Comparison of ENCODE assay signal across 8 mouse cellular contexts in the genomic region with DNA sequence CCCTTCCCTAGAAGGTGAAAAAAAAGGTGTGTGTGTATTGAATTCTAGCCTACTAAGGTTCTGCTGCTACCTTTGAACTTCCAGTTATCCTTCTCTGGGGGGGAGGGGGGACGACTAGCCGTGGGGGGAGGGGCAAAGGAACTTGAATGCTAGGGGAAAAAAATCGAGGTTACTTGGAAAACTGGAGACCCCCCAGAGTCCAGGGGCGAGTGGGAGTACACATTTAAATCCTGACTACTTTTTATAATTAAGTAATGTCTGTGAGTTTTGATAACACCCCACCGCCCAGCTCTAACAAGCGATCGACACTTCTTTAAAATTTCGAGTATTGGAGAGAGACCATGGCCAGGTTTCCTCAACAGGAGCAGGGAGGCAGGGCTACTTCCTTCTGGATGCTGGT. TPM values are rescaled to one million over a fixed set of nuclear protein-coding genes. Genes with fewer than 3 reads are reported as not detected.
DNase-seq lines count a peak whose midpoint lies in the region; ATAC-seq lines count a peak whose summit lies in the region.

No protein-coding gene starts in this region.

- H3K36me3 ChIP-seq in kidney, embryonic 15.5 days, result peaks cover 32% of the 10 kb centered on the region
- H3K36me3 ChIP-seq in embryonic facial prominence, embryonic 14.5 days (ENCODE audit: control insufficient read depth, insufficient read depth, low read length), result peaks cover 35% of the 10 kb centered on the region
- peaks cover 6% of the 10 kb centered on the region; the same call in 1 of the 2 replicates for H3K36me3 ChIP-seq in intestine, embryonic 16.5 days (ENCODE audit: control insufficient read depth, insufficient read depth, low read length)
- peaks cover 15% of the 10 kb centered on the region for H3K36me3 ChIP-seq in neural tube, embryonic 12.5 days

- peak overlapping the region; percentile 96 for H3K9ac ChIP-seq in kidney, embryonic 15.5 days
- H3K9ac ChIP-seq in embryonic facial prominence, embryonic 14.5 days (ENCODE audit: low read depth, low read length), result peak overlapping the region; percentile 84
- H3K9ac ChIP-seq in intestine, embryonic 16.5 days (ENCODE audit: low read depth, low read length), result peak overlapping the region; percentile 86
- peak overlapping the region; percentile 90 for H3K9ac ChIP-seq in neural tube, embryonic 12.5 days

- WGBS in kidney, embryonic 15.5 days, result 5% methylated on average over 8 of the region's 8 CpGs
- WGBS in embryonic facial prominence, embryonic 14.5 days, result 3% methylated on average over 8 of the region's 8 CpGs
- WGBS in intestine, embryonic 16.5 days, result 7% methylated on average over 8 of the region's 8 CpGs
- 2% methylated on average over 8 of the region's 8 CpGs for WGBS in neural tube, embryonic 12.5 days

- peak overlapping the region; percentile 80 for H3K4me3 ChIP-seq in kidney, embryonic 15.5 days (replicated peaks)
- H3K4me3 ChIP-seq in embryonic facial prominence, embryonic 14.5 days (ENCODE audit: low read depth, low read length), result peak overlapping the region; percentile 72
- peak overlapping the region; percentile 73 for H3K4me3 ChIP-seq in intestine, embryonic 16.5 days (ENCODE audit: low read length)
- peak overlapping the region; percentile 72 for H3K4me3 ChIP-seq in neural tube, embryonic 12.5 days

- no peak for ATAC-seq in kidney, embryonic 15.5 days (replicated peaks; ENCODE audit: low FRiP score)
- ATAC-seq in embryonic facial prominence, embryonic 14.5 days (ENCODE audit: low read depth), result no peak
- ATAC-seq in intestine, embryonic 16.5 days, result no peak
- no peak for ATAC-seq in neural tube, embryonic 12.5 days (ENCODE audit: low FRiP score, low read depth)

- no peak for DNase-seq in kidney, postnatal 25 days
- no peak for DNase-seq in embryonic facial prominence, embryonic 14.5 days (ENCODE audit: low spot score)
- no peak for DNase-seq in frontal cortex, postnatal 36 days (ENCODE audit: low spot score in 2 of 2)
- no peak for DNase-seq in thymus, postnatal 14 days
- DNase-seq in adrenal gland, adult 18-20 months (ENCODE audit: low spot score in 2 of 2), result no peak

- peak overlapping the region; percentile 95 for H3K27ac ChIP-seq in kidney, embryonic 15.5 days
- H3K27ac ChIP-seq in embryonic facial prominence, embryonic 14.5 days (replicated peaks; ENCODE audit: low read depth, low read length), result peak overlapping the region; percentile 75
- H3K27ac ChIP-seq in intestine, embryonic 16.5 days (ENCODE audit: low read length), result 0 out of 2 replicates have a peak overlapping the region, but pooled peaks have one; percentile 11
- no peak overlapping the region for H3K27ac ChIP-seq in neural tube, embryonic 12.5 days

- no peaks in the 10 kb centered on the region for H3K9me3 ChIP-seq in kidney, embryonic 15.5 days (replicated peaks)
- no peaks in the 10 kb centered on the region for H3K9me3 ChIP-seq in embryonic facial prominence, embryonic 14.5 days (ENCODE audit: control insufficient read depth, low read length)
- no peaks in the 10 kb centered on the region for H3K9me3 ChIP-seq in intestine, embryonic 16.5 days (ENCODE audit: control insufficient read depth, low read length)
- no peaks in the 10 kb centered on the region for H3K9me3 ChIP-seq in neural tube, embryonic 12.5 days

- peak overlapping the region; percentile 84 for H3K4me2 ChIP-seq in kidney, embryonic 15.5 days
- H3K4me2 ChIP-seq in embryonic facial prominence, embryonic 14.5 days (ENCODE audit: low read depth, low read length), result peak overlapping the region; percentile 89
- peak overlapping the region; percentile 88 for H3K4me2 ChIP-seq in intestine, embryonic 16.5 days (ENCODE audit: low read depth, low read length)
- peak overlapping the region; percentile 75 for H3K4me2 ChIP-seq in neural tube, embryonic 12.5 days (replicated peaks)

- no peaks in the 10 kb centered on the region for H3K27me3 ChIP-seq in kidney, embryonic 15.5 days
- H3K27me3 ChIP-seq in embryonic facial prominence, embryonic 14.5 days (replicated peaks; ENCODE audit: control insufficient read depth, insufficient read depth, low read length), result no peaks in the 10 kb centered on the region
- no peaks in the 10 kb centered on the region for H3K27me3 ChIP-seq in intestine, embryonic 16.5 days (replicated peaks; ENCODE audit: control insufficient read depth, insufficient read depth, low read length)
- peaks cover 12% of the 10 kb centered on the region; the same call in 1 of the 2 replicates for H3K27me3 ChIP-seq in neural tube, embryonic 12.5 days (replicated peaks)

- H3K4me1 ChIP-seq in kidney, embryonic 15.5 days, result peaks cover 62% of the 10 kb centered on the region
- peaks cover 23% of the 10 kb centered on the region for H3K4me1 ChIP-seq in embryonic facial prominence, embryonic 14.5 days (ENCODE audit: control insufficient read depth, insufficient read depth, low read length)
- peaks cover 50% of the 10 kb centered on the region for H3K4me1 ChIP-seq in intestine, embryonic 16.5 days (ENCODE audit: control insufficient read depth, insufficient read depth, low read length)
- H3K4me1 ChIP-seq in neural tube, embryonic 12.5 days, result peaks cover 66% of the 10 kb centered on the region

RNA-seq across cellular contexts. Expression of a gene that starts 2.3 kb away (rescaled TPM):
- 45.9 and 50.4 TPM in 2 replicates for polyA plus RNA-seq in kidney, embryonic 15.5 days (2015; fragmentation: Nextera tagmentation; extraction: Ambion mirVana)
- 10.7 and 11.7 TPM in 2 replicates for polyA plus RNA-seq in embryonic facial prominence, embryonic 14.5 days (2014; fragmentation: Nextera tagmentation; extraction: Ambion mirVana)
- 12.9 and 13.1 TPM in 2 replicates for polyA plus RNA-seq in intestine, embryonic 16.5 days (2015; fragmentation: Nextera tagmentation; extraction: Ambion mirVana)
- 32.9 and 36.6 TPM in 2 replicates for polyA plus RNA-seq in neural tube, embryonic 12.5 days (2016; fragmentation: Nextera tagmentation; extraction: Ambion mirVana)
- 10 to 100 TPM; 20.5 to 26.0 TPM for total RNA-seq in adrenal gland, adult 18-20 months (2021)

RNA-seq across cellular contexts. Expression of a gene that starts 20.6 kb away (rescaled TPM):
- polyA plus RNA-seq in kidney, embryonic 15.5 days (2015; fragmentation: Nextera tagmentation; extraction: Ambion mirVana), result 50.7 and 53.2 TPM in 2 replicates
- 40.4 and 44.3 TPM in 2 replicates for polyA plus RNA-seq in embryonic facial prominence, embryonic 14.5 days (2014; fragmentation: Nextera tagmentation; extraction: Ambion mirVana)
- polyA plus RNA-seq in intestine, embryonic 16.5 days (2015; fragmentation: Nextera tagmentation; extraction: Ambion mirVana), result 46.9 and 56.0 TPM in 2 replicates
- 32.1 and 37.9 TPM in 2 replicates for polyA plus RNA-seq in neural tube, embryonic 12.5 days (2016; fragmentation: Nextera tagmentation; extraction: Ambion mirVana)
- total RNA-seq in adrenal gland, adult 18-20 months (2021), result 10 to 100 TPM; 11.2 to 18.9 TPM

RNA-seq across cellular contexts. Expression of a gene that starts 30.8 kb away (rescaled TPM):
- 10.2 and 11.3 TPM in 2 replicates for polyA plus RNA-seq in kidney, embryonic 15.5 days (2015; fragmentation: Nextera tagmentation; extraction: Ambion mirVana)
- polyA plus RNA-seq in embryonic facial prominence, embryonic 14.5 days (2014; fragmentation: Nextera tagmentation; extraction: Ambion mirVana), result 4.8 and 5.8 TPM in 2 replicates
- polyA plus RNA-seq in intestine, embryonic 16.5 days (2015; fragmentation: Nextera tagmentation; extraction: Ambion mirVana), result 6.0 and 7.8 TPM in 2 replicates
- 8.4 and 8.6 TPM in 2 replicates for polyA plus RNA-seq in neural tube, embryonic 12.5 days (2016; fragmentation: Nextera tagmentation; extraction: Ambion mirVana)
- total RNA-seq in adrenal gland, adult 18-20 months (2021), result 1 to 10 TPM; 2.7 to 6.5 TPM

RNA-seq across cellular contexts. Expression of a gene that starts 42.8 kb away (rescaled TPM):
- polyA plus RNA-seq in kidney, embryonic 15.5 days (2015; fragmentation: Nextera tagmentation; extraction: Ambion mirVana), result 422 and 424 TPM in 2 replicates
- polyA plus RNA-seq in embryonic facial prominence, embryonic 14.5 days (2014; fragmentation: Nextera tagmentation; extraction: Ambion mirVana), result 332 and 335 TPM in 2 replicates
- 358 and 395 TPM in 2 replicates for polyA plus RNA-seq in intestine, embryonic 16.5 days (2015; fragmentation: Nextera tagmentation; extraction: Ambion mirVana)
- polyA plus RNA-seq in neural tube, embryonic 12.5 days (2016; fragmentation: Nextera tagmentation; extraction: Ambion mirVana), result 404 and 429 TPM in 2 replicates
- total RNA-seq in adrenal gland, adult 18-20 months (2021), result 100 to 1,000 TPM; 273 to 381 TPM

RNA-seq across cellular contexts. Expression of a gene that starts 46.2 kb away (rescaled TPM):
- polyA plus RNA-seq in kidney, embryonic 15.5 days (2015; fragmentation: Nextera tagmentation; extraction: Ambion mirVana), result not detected in 2 replicates
- 0.16 TPM in 1 of 2 replicates, not detected in the other for polyA plus RNA-seq in embryonic facial prominence, embryonic 14.5 days (2014; fragmentation: Nextera tagmentation; extraction: Ambion mirVana)
- polyA plus RNA-seq in intestine, embryonic 16.5 days (2015; fragmentation: Nextera tagmentation; extraction: Ambion mirVana), result not detected in 2 replicates
- polyA plus RNA-seq in neural tube, embryonic 12.5 days (2016; fragmentation: Nextera tagmentation; extraction: Ambion mirVana), result not detected in 2 replicates
- not detected for total RNA-seq in adrenal gland, adult 18-20 months (2021)
